Mouse (Mus musculus): ENCODE data around the gene Cnr2.

Cnr2 gene

DNA sequence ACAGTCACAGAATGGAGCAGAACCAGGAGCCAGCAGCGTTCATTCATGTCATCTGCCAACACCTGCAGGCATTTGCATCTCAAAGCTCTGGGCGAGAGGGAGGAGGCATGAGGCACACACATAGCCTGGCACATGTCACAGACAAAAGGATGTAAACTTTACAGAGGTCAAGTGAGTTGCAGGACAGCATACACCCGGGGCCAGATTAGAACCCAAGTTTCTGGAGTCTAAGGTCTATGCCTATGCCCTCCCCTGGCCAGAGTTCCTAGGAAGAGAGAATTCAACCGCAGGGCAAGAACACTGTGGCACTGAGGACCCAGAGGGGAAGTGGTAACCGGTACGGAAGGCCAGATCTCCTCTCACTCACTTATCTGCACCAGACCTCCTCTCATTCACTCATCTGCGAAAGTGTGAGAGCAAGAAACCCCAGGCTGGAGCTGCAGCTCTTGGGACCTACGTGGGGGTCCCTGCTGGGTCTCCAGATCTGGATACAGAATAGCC, at the start of gene Cnr2:
TSS of gene Cnr2 (plus strand) at position 324 of the 501 bp plus-strand sequence.
- no peak for DNase-seq (ENCODE audit: low spot score in 2 of 2)

GRCm38 (mm10) chr4:135847581-135847980, 47.6 kb upstream of the Cnr2 start:
- DNase-seq (ENCODE audit: low spot score in 2 of 2): no peak

GRCm38 (mm10) chr4:135850411-135851095, 44.6 kb upstream of the Cnr2 start:
- DNase-seq (ENCODE audit: low spot score in 2 of 2): peak; percentile 60 to 73

DNA sequence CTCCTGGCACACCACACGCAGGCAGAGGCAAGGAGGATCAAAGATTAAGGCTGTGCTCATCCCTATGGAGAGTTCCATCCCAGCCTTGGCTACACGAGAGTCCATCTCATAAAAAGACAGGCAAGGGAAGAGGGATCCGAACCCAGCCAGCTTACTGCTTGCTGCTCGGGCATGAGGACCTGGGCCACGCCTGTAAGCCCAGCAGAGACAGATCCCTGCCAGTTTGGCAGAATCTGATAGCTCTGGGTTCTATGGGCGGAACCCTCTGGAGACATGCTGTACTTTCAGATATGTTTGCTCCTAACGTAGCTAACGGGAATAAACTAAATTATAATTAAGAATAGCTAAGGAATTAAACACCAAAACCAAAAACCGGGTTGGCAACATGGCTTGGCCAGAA, 43.3 kb upstream of the Cnr2 start:
- DNase-seq (ENCODE audit: low spot score in 2 of 2): no peak

GRCm38 (mm10) chr4:135853987-135854546, 41.1 kb upstream of the Cnr2 start:
- no peak for DNase-seq (ENCODE audit: low spot score in 2 of 2)

DNA sequence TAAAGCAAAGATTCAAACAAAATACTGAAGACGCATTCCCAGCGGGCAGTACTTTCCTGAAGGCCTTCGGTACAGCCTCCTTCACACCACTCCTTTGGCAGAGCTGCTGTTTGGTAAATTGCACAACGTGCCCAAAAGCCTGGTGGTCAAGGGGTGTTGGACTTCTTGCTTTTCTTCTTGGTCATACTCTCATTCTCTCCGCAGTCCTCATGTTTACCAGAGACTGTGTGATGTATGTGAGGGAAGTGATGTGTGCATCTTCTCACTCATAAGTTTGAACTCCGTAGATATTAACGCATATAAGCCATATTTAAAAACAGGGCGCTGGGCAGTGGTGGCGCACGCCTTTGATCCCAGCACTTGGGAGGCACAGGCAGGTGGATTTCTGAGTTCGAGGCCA, 40.6 kb upstream of the Cnr2 start:
- no peak for DNase-seq (ENCODE audit: low spot score in 2 of 2)

DNA sequence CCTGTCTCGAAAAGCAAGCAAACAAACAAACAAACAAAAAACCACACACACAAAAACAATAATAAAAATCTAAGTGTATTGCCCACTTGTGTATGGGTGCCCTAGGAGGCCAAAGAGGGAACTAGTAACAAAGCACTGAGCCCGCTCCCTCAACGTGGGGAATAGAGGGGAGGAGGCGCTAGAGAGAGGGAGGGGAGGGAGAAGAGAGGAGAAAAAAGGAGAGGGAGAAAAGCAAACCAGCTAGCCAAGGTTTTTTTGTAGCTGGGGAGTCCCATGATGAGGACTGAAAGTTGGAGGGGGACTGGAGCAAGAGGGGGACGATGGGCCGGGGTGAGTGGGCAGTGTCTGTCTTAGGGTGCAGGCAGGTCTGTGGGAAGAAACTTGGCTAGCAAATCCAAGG, 40.1 kb upstream of the Cnr2 start:
- no peak for DNase-seq (ENCODE audit: low spot score in 2 of 2)

- DNase-seq (ENCODE audit: low spot score in 2 of 2): peak; percentile 93 to 94
Observed at GRCm38 (mm10) chr4:135855536-135856222, 39.5 kb upstream of the Cnr2 start, which contains the start of gene Srsf10. Gene Srsf10, plus strand, starts transcription at chr4:135855747.

DNA sequence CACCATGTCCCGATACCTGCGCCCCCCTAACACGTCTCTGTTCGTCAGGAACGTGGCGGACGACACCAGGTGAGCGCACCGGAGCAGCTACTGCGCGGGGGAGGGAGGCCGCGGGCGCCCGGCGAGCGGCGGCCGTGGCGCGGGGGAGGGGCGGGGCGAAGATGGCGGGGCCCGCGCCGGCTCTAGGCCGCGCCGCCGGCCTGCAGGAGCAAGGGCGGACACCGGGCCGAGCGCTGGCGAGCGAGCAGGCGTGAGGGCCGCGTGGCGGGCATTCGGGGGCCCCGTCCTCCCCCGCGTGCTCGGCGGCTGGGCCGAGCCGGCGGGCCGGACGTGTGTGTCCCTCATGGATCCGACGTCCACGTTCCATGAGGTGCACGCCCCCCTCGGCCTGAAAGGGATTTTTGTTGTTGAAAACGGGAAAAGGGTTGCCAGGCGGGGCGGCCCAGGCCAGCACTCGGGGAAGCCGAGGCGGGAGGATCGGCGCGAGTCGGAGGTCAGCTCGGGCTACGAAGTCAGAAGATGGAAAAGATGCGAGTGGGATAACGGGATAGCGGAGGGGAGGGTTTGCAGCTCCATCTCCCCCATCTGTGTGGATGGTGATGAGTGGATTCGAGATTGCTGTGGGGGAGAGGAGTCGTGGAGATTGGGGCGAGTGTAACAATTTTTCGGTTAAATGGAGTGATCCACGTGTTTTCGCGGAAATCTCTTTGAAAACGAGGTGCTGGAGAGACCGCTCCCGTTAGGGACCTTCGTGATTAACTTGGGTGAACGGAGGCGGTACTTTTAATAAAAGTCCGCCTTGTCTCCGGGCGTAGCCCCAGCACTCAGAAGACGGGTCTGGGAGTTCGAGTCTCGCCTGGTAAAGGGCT, 38.7 kb upstream of the Cnr2 start:
- peak; percentile 60 to 65 for DNase-seq (ENCODE audit: low spot score in 2 of 2)

DNA sequence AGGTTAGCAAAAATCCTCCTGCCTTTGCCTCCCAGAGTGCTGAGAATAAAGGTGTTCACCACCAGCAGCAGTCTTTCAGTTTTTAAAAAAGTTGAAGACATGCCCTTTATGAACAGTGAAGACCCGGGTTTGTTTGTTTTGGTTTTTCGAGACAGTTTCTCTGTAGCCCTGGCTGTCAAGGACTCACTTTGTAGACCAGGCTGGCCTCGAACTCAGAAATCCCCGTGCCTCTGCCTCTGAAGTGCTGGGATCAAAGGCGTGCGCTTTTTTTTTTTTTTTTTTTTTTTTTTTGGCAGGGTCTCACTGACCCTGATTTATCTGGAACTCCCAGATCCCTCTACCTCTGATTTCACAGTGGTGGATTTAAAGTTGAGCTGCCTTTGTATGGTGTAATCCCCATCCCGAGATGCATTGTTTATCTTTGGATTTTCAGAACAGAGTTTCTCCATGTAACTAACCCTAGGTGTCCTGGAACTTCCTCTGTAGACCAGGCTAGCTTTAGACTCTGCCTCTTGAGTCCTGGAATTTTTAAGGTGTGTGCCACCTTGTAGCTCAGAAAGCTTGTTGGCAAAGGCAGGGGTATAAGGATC, 37.5 kb upstream of the Cnr2 start:
- DNase-seq (ENCODE audit: low spot score in 2 of 2): no peak

DNA sequence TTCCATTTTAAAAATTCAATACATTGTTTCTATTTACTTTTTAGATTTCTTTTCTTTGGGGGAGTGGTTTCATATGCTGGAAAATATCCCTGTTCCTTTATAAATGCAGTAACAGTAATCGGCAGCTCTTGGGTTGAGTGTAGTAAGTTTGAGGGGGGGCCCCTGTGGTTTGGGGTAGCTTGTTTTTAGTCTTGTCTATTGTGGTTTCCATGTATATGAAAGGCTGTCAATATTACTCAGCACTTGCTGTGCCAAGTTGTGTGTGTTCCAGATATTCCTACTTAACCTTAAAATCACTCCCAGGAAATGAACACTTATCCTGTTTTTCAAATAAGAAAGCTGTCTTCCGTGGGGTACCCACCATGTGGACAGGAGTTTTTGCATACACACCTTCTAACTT, 26.2 kb upstream of the Cnr2 start:
- no peak for DNase-seq (ENCODE audit: low spot score in 2 of 2)

DNA sequence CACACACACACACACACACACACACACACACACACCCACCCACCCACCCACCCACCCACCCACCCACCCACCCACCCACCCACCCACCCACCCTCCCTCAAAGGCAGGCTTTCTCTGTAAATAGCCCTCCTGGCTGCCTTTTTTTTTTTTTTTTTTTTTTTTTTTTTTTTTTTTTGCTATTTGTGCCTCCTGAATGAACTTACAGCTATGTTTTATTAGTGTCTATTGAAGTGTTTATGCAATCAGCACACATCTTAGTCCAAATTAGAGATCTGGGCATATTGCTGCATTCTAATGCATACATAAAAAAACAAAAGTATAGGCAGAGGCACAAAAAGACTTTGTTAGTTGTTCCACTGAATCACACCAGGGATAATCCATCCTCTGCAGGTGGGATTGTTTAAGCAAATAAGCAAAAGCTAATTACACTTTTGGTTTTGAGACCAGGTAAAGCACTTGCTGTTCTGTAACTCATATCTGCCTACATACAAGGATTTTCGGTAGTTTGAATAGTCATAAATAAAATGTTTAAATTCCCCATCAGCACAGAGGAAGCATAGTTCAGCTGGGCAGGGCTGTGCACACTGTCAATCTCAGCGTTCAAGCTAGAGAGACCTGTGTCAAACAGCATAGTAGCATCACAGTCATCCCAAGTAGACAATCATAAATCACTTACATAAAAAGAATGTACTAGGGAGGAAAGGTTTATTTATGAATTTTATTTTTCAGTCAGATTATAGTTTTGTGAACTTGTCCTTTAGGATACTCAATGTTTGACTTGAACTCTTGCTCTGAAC, 24.8 kb upstream of the Cnr2 start:
- DNase-seq (ENCODE audit: low spot score in 2 of 2): no peak

DNA sequence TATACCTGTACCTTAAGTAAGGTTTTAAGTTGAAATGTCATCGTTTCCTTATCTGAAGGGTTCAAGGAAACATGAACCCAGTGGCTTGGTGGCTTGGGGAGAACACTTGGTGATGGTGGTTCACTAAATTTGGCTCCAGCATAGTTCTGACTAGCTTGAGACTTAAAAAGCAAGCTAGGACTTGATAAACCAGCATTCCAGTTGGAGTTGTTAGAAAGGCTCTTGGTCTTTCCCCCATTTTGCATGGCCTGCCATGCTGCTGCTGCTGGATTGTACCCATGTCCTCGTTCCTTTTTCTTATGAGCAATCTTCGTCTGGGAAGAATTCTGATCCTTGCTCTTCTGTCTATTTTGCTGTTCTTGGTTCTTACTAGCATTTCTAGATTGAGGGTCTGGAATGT, 23.2 kb upstream of the Cnr2 start:
- DNase-seq (ENCODE audit: low spot score in 2 of 2): no peak

DNA sequence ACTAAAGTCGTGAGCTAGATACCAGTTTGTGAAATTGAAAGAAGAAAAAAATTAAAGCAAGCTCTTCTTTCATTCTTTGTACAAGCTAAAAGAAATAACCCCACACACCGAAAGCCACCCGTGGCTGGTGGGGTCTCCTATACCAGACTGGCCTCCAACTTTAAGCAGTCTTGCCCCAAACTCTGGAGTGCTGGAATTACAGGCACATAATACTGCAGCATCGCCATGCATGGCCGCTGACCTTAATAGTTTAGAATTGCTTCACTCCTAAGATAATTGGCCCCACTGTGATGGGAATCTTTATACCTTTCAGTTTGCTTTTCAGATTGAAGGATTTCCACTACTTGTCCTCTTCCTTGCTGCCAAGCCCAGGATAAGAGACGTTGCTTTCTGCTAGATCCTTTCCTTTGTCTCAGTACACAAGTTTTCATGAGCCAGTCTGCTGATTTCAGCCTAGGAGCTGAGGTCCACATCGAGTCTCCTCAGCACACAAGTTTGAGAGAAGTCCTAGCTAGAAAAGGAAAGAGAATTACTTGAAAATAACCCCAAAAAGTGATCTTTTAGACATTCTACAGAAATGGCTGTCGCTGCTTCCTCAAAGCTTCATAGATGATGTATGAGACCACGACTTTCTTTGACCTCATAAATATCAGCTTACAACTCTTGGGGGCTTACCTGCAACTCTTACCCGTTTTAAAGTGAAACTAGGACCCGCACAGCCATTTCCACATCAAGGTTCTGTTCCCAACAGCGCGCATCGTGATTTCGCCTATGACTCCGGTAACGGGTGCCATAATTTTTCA, 22.4 kb upstream of the Cnr2 start:
- no peak for DNase-seq (ENCODE audit: low spot score in 2 of 2)

DNA sequence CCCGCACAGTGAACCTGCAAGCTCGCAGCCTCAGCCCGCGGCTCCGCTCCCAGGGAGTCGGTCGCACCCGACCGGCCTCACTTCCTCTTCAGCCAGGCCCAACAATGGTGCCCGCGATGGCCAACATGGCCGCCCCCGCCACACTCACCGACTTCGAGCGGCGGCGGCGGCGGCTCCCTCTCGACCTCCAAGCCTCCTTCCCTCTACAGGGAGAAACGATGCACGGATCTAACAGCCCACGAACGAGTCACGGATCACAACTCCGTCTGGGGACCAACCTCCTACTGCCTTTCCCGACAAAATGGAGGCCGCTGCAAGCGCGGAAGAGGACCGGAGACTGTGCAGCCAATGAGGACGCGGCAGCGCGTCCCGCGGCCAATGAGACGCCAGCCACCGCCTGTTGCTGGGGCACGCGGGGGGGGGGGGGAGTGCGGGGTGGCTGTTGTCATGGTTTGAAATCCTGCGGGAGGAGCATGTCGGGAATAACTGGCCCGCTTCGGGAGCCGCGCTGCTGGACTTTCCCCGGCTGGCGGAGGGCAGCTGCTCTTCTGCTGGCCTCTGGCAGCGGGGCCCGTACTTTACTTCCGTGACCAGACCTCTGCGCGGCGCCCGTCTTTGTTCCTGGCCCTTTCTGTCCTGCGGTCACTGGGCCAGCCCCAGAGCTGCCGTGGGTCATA, 21.5 kb upstream of the Cnr2 start, which contains the start of gene Pnrc2:
TSS of gene Pnrc2 (minus strand) at position 325 of the 677 bp plus-strand sequence.
- peak; percentile 85 to 88 for DNase-seq (ENCODE audit: low spot score in 2 of 2)

DNA sequence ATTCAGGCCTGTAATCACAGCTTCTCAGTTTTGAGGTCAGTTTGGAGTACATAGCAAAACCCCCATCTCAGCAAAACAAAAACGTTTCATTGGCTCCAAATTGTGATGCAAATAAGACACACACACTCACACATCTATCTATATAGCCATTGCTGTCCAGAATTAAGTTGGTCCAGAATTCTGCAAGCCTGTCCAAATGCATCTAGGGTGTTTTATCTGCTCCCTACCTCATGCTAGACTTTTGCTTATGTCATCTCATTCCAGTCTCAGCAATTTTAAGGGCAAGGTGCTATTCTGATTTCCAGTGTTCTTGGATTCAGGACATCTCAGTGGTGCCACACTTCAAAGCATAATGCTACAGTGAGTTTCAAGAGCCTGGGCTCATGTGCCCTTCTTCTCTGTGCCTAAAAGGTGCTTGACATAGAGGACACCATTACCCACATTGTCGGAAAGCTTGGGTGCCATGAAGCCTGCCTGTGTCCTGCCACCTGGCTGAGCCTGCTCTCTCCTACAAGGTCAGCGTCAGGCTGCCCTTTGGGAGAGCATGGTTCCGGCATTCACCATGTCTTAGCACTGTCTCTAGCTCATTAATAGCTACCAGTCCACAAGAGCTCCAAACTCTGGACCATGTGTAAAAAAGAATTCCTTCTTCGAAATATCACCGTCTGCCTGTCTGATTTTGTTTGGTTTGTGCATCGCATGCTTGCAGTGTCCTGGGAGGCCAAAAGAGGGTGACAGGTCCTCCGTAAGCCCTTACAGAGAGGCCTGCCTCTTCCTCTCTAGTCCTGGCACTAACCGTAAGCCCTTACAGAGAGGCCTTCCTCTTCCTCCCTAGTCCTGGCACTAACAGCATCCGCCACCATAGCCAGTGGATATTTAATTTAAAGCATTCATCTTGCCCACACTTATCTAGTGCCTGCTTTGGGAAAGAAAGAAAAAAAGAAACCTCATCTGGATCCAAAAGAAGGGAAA, 20.3 kb upstream of the Cnr2 start:
- DNase-seq (ENCODE audit: low spot score in 2 of 2): no peak

- no peak for DNase-seq (ENCODE audit: low spot score in 2 of 2)
Observed at GRCm38 (mm10) chr4:135875546-135875945, 19.6 kb upstream of the Cnr2 start.

DNA sequence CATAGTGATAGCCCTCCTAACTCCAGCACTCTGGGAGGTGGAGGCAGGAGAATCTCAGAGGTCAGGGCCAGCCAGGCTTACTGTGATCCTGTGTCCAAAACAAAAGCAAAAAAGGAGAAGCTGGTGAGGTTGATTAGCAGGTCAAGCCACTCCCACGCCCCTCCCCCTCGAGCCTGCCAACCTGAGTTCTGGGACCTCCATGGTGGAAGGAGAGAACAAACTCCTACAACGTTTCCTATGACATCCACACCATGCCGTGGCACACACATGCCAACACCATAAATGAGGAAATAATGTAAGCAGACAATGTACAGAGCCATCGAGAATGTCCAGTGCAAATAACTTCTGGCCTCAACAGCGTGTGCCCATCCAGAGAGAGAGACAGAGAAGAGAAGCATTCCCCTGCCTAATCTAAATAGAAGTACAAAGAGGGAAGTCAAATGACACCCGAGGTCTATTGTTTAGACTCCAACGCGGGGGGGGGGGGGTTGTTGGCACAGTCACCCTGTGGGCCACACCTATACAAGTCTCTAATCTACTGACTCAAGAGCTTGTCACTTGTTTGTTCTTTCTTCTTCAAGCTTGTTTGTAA, 19.1 kb upstream of the Cnr2 start:
- peak; percentile 41 to 55 for DNase-seq (ENCODE audit: low spot score in 2 of 2)

Measured in frontal cortex, postnatal 10 days (tissue).